Mouse (Mus musculus): ENCODE measurements around the gene Sirt1. TPM values are rescaled to one million over a fixed set of nuclear protein-coding genes. Genes with fewer than 3 reads are reported as not detected.

Sirt1 gene
- polyA plus RNA-seq, 1 experiment, result 2.4 TPM

DNA sequence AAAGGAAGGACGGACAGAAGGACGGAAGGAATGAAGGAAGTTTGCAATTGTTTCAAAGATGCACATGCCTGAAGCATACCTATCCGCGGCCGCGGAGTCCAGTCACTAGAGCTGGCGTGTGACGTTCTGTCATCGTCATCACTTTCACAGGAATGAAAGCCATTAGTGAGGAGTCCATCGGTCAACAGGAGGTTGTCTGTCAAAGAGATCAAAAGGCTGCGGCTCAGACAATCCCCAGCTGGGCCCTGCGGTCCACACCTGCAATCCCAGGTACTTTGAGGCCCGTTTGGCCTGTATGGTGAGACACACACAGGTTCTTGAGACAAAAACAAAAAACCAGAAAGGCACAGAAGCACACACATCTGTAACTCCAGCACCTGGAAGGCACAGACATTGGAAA lies 44.6 kb downstream of the Sirt1 start:
- H3K4me3 ChIP-seq, result peak overlapping the region; percentile 37
- no peak overlapping the region for H3ac ChIP-seq (ENCODE audit: control insufficient read depth, insufficient read length)

DNA sequence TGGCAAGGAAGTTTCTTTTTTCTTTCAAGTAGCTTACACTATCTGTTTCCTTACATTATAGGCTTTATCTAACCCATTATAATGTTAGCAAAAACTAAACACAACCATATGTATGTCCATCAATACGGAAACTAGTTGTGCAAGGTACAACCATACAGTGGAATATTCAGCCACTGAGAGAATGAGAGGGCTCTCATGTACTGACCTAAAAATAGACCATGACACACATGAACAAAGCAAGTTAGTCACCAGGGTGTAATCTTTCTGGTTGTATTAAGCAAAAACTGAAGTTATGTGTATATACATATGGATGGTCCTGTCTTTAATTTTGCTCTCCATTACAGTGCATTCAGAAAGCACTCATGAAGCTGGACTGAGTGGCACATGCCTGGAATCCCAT lies 54.4 kb downstream of the Sirt1 start:
- H3K27me3 ChIP-seq (ENCODE audit: control insufficient read depth, insufficient read depth, insufficient read length), result no peaks in the 10 kb centered on the region
- H3K4me2 ChIP-seq (ENCODE audit: low read depth), result no peak overlapping the region
- peaks cover 10% of the 10 kb centered on the region for H3K79me2 ChIP-seq (ENCODE audit: control insufficient read depth, insufficient read depth)
- no peak overlapping the region for H3ac ChIP-seq (ENCODE audit: control insufficient read depth, insufficient read length)
- peaks cover 33% of the 10 kb centered on the region for H3K36me3 ChIP-seq (ENCODE audit: control insufficient read depth, insufficient read depth)
- no peak overlapping the region for H3K4me3 ChIP-seq
- TF ChIP-seq MAX (IDR thresholded peaks at IDR 0.05; ENCODE audit: low read depth), result no peak
- no peak for TF ChIP-seq CEBPB (IDR thresholded peaks at IDR 0.05; ENCODE audit: insufficient read depth, poor library complexity, severe bottlenecking)
- TF ChIP-seq SRF (IDR thresholded peaks at IDR 0.05; ENCODE audit: control insufficient read depth, insufficient read length, low read depth), result no peak

More for the DNA sequence above, 44.6 kb downstream of the Sirt1 start:
- Histone ChIP-seq H3K4me2 (ENCODE audit: low read depth) (peak overlapping the region; percentile 92), H3K27me3 (ENCODE audit: control insufficient read depth, insufficient read depth, insufficient read length) (no peaks in the 10 kb centered on the region), H3K79me2 (ENCODE audit: control insufficient read depth, insufficient read depth) (peaks cover 41% of the 10 kb centered on the region), H3K36me3 (ENCODE audit: control insufficient read depth, insufficient read depth) (no peaks in the 10 kb centered on the region)
- TF ChIP-seq CEBPB (IDR thresholded peaks at IDR 0.05; ENCODE audit: insufficient read depth, poor library complexity, severe bottlenecking) (no peak), REST (IDR thresholded peaks at IDR 0.05; ENCODE audit: insufficient read depth, insufficient read length) (no peak)

DNA sequence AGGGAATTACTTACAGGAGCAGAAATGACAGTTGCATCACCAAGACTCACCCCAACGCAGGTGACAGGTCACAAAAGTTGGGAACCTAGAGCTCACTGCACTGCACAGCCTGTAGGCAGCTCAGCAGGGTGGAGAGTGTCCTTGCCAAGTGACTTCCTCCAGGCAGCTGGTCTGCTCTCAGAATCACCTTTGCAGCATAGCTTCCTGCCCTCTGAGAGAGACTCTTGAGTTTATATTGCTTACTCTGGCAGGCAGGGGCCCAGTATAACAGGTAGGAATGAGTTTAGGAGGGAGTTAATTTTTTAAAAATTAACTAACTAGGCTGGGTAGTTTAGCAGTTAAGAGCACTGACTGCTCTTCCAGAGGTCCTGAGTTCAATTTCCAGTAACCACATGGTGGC lies 67.8 kb downstream of the Sirt1 start:
- Histone ChIP-seq H3K79me2 (ENCODE audit: control insufficient read depth, insufficient read depth) (no peaks in the 10 kb centered on the region), H3K4me2 (ENCODE audit: low read depth) (no peak overlapping the region), H3ac (ENCODE audit: control insufficient read depth, insufficient read length) (no peak overlapping the region), H3K27me3 (ENCODE audit: control insufficient read depth, insufficient read depth, insufficient read length) (no peaks in the 10 kb centered on the region), H3K36me3 (ENCODE audit: control insufficient read depth, insufficient read depth) (peaks cover 57% of the 10 kb centered on the region), H3K4me3 (no peak overlapping the region)
- TF ChIP-seq TCF3 (IDR thresholded peaks at IDR 0.05; ENCODE audit: insufficient read length, low read depth), result no peak
- TF ChIP-seq REST (IDR thresholded peaks at IDR 0.05; ENCODE audit: insufficient read depth, insufficient read length), result no peak
- TF ChIP-seq E2F4 (IDR thresholded peaks at IDR 0.05; ENCODE audit: insufficient read depth), result no peak
- TF ChIP-seq CEBPB (IDR thresholded peaks at IDR 0.05; ENCODE audit: insufficient read depth, poor library complexity, severe bottlenecking), result no peak
- no peak for TF ChIP-seq USF1 (IDR thresholded peaks at IDR 0.05; ENCODE audit: low read depth)
- TF ChIP-seq POLR2A (IDR thresholded peaks at IDR 0.05; ENCODE audit: insufficient read length, low read depth), result no peak
- no peak for TF ChIP-seq TCF12 (IDR thresholded peaks at IDR 0.05; ENCODE audit: insufficient read depth, poor library complexity, severe bottlenecking)
- TF ChIP-seq POLR2AphosphoS2 (IDR thresholded peaks at IDR 0.05; ENCODE audit: insufficient read length, low read depth), result no peak
- TF ChIP-seq MYOG (IDR thresholded peaks at IDR 0.05; ENCODE audit: control insufficient read depth in 1 of 3, insufficient read depth in 1 of 3, insufficient read length in 2 of 3, low read depth in 2 of 3), result no peak
- TF ChIP-seq SRF (IDR thresholded peaks at IDR 0.05; ENCODE audit: control insufficient read depth, insufficient read length, low read depth), result no peak
- TF ChIP-seq MYOD1 (IDR thresholded peaks at IDR 0.05; ENCODE audit: control insufficient read depth in 1 of 3, insufficient read length in 2 of 3, low read depth in 2 of 3), result no peak
- TF ChIP-seq MAX (IDR thresholded peaks at IDR 0.05; ENCODE audit: low read depth), result no peak

DNA sequence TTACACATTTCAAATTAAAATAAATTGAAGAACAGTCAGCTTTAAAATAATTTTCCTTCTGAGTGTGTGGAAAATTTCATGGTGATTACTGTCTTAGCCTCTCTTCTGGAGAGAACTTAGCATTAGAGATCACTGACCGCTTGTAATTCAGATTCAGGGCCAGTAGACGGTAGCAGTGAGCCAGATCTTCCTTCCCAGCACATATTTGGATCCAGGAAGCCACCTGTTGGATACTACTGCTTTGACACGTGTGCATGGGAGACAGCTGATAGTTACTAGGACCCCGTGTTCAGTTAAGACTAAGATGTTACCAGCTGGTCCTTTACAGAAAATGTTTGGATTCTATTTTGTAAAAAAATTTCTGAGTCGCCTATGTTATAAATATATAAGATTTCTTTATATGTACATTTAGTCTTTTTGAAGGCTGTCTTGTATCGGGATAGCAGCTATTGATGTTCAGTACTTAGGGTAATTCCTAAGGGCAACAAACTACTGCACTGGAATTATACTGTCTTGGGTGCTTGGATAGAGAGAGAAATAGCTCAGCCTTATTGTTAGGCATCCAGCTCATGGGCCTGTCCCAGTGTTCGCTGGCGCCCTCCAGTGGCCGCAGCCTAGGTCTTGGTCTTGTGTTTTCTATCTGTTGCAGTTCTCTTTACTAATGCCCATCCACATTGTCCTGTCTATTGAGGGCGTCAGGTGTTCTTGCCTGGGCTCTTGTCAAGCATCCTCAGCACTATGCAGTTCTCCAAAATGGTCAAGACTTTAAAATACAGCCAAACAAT lies 72.7 kb downstream of the Sirt1 start:
- H3K79me2 ChIP-seq (ENCODE audit: control insufficient read depth, insufficient read depth), result no peaks in the 10 kb centered on the region
- TF ChIP-seq MYOD1 (IDR thresholded peaks at IDR 0.05; ENCODE audit: control insufficient read depth in 1 of 3, insufficient read length in 2 of 3, low read depth in 2 of 3) (peak in 2 of 3 experiments; percentile 58 to 74), MYOG (IDR thresholded peaks at IDR 0.05; ENCODE audit: control insufficient read depth in 1 of 3, insufficient read depth in 1 of 3, insufficient read length in 2 of 3, low read depth in 2 of 3) (peak in 2 of 3 experiments; percentile 30 to 31), TCF3 (IDR thresholded peaks at IDR 0.05; ENCODE audit: insufficient read length, low read depth) (no peak), POLR2A (IDR thresholded peaks at IDR 0.05; ENCODE audit: insufficient read length, low read depth) (no peak), REST (IDR thresholded peaks at IDR 0.05; ENCODE audit: insufficient read depth, insufficient read length) (no peak), SRF (IDR thresholded peaks at IDR 0.05; ENCODE audit: control insufficient read depth, insufficient read length, low read depth) (peak; percentile 68), USF1 (IDR thresholded peaks at IDR 0.05; ENCODE audit: low read depth) (no peak)
- no peaks in the 10 kb centered on the region for H3K27me3 ChIP-seq (ENCODE audit: control insufficient read depth, insufficient read depth, insufficient read length)
- H3K36me3 ChIP-seq (ENCODE audit: control insufficient read depth, insufficient read depth), result peaks cover 58% of the 10 kb centered on the region
- no peak overlapping the region for H3K4me2 ChIP-seq (ENCODE audit: low read depth)
- H3ac ChIP-seq (ENCODE audit: control insufficient read depth, insufficient read length), result no peak overlapping the region
- no peak overlapping the region for H3K4me3 ChIP-seq

DNA sequence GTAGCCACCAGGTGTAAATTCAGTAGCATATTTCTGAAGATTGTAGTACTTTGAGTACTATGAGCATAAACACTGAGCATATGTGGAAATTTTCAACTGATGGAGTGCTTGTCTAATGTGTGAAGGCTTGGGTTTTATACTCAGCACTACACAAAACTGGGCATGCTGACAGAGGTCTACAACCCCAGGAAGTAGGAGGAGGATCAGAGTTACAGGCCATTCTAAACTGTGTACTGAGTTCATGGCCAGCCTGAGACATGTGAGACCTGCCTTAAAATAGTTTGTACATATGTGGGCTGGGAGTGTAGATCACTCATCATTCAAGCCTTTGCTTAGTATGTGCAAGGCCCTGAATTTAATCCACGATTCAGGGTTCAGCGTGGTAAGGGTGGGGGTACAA lies 79.1 kb downstream of the Sirt1 start:
- H3K36me3 ChIP-seq (ENCODE audit: control insufficient read depth, insufficient read depth), result peaks cover 72% of the 10 kb centered on the region
- no peak overlapping the region for H3ac ChIP-seq (ENCODE audit: control insufficient read depth, insufficient read length)
- TF ChIP-seq SRF (IDR thresholded peaks at IDR 0.05; ENCODE audit: control insufficient read depth, insufficient read length, low read depth) (no peak), TCF3 (IDR thresholded peaks at IDR 0.05; ENCODE audit: insufficient read length, low read depth) (no peak), TCF12 (IDR thresholded peaks at IDR 0.05; ENCODE audit: insufficient read depth, poor library complexity, severe bottlenecking) (no peak), USF1 (IDR thresholded peaks at IDR 0.05; ENCODE audit: low read depth) (no peak), POLR2A (IDR thresholded peaks at IDR 0.05; ENCODE audit: insufficient read length, low read depth) (no peak), MAX (IDR thresholded peaks at IDR 0.05; ENCODE audit: low read depth) (no peak), MYOG (IDR thresholded peaks at IDR 0.05; ENCODE audit: control insufficient read depth in 1 of 3, insufficient read depth in 1 of 3, insufficient read length in 2 of 3, low read depth in 2 of 3) (no peak), E2F4 (IDR thresholded peaks at IDR 0.05; ENCODE audit: insufficient read depth) (no peak), CEBPB (IDR thresholded peaks at IDR 0.05; ENCODE audit: insufficient read depth, poor library complexity, severe bottlenecking) (no peak)
- no peaks in the 10 kb centered on the region for H3K79me2 ChIP-seq (ENCODE audit: control insufficient read depth, insufficient read depth)
- no peak overlapping the region for H3K4me3 ChIP-seq
- H3K4me2 ChIP-seq (ENCODE audit: low read depth), result no peak overlapping the region
- no peaks in the 10 kb centered on the region for H3K27me3 ChIP-seq (ENCODE audit: control insufficient read depth, insufficient read depth, insufficient read length)
